In the genomic region with DNA sequence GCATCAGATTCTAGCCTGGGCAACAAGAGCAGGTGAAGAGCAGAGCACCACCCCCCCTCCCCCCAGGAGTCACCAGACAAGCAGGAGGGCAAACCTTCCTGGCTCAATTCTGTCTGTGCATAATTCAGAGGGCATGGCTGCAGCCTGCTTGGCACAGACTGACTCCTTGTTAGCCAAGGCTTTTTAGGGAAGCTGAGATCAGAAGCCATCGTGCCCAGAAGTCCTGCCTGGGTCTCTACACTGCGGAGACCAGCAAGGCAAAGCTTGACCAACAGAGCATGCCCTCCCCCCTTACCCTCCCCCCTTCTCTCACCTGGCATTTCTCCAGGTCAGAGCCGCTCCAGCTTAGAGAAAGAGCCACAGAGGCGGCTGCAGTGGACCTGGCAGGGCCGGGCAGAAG, we compare ENCODE assay signal across 15 mouse cellular contexts. TPM values are rescaled to one million over a fixed set of nuclear protein-coding genes. Genes with fewer than 3 reads are reported as not detected.
A peak's percentile ranks its signal among the peaks of the same experiment; 100 is the strongest.
DNase-seq lines count a peak whose midpoint lies in the region; ATAC-seq and TF ChIP-seq lines count a peak whose summit lies in the region.
"Had no signal": no experiment of that assay in that cellular context is flagged by ENCODE, and none has a peak within 500 bp of the region (broad histone marks: within the 10 kb centered on the region; RNA-seq: fewer than 3 reads in every experiment).

No protein-coding gene starts in this region.

- H3K27me3 ChIP-seq in kidney, embryonic 16.5 days (ENCODE audit: insufficient read depth, low read length) = no peaks in the 10 kb centered on the region
- H3K27me3 ChIP-seq in thymus, adult 2 months (ENCODE audit: control insufficient read depth, insufficient read depth, low read length) = no peaks in the 10 kb centered on the region
- H3K27me3 ChIP-seq: embryonic facial prominence, embryonic 15.5 days; forebrain, embryonic 15.5 days; hindbrain, embryonic 13.5 days; neural tube, embryonic 12.5 days had no signal

- WGBS in kidney, embryonic 16.5 days = 79% methylated on average over 5 of the region's 5 CpGs
- 97% methylated on average over 5 of the region's 5 CpGs for WGBS in thymus, adult 2 months

- ATAC-seq in kidney, embryonic 16.5 days (ENCODE audit: low FRiP score, low TSS enrichment) = 0 out of 2 replicates have a peak, but pooled peaks have one; percentile 32
- ATAC-seq: forebrain, embryonic 15.5 days had no signal

- H3K36me3 ChIP-seq in kidney, embryonic 16.5 days (ENCODE audit: insufficient read depth, low read length) = peaks cover 82% of the 10 kb centered on the region
- 0 out of 2 replicates have a peak, but pooled peaks cover 3% of the 10 kb centered on the region for H3K36me3 ChIP-seq in thymus, adult 2 months (ENCODE audit: control insufficient read depth, insufficient read depth, low read length)

- no peak for TF ChIP-seq POLR2A in thymus, adult 2 months (IDR thresholded peaks at IDR 0.05; ENCODE audit: control insufficient read depth, extremely low read depth, insufficient read depth, low read length, poor library complexity)

- no peaks in the 10 kb centered on the region for H3K9me3 ChIP-seq in kidney, embryonic 16.5 days (ENCODE audit: low read length)
- H3K9me3 ChIP-seq: embryonic facial prominence, embryonic 15.5 days; forebrain, embryonic 15.5 days; hindbrain, embryonic 13.5 days; neural tube, embryonic 12.5 days had no signal

- no peak overlapping the region for H3K4me2 ChIP-seq in kidney, embryonic 16.5 days (replicated peaks; ENCODE audit: low read depth, low read length)
- H3K4me2 ChIP-seq: embryonic facial prominence, embryonic 15.5 days; forebrain, embryonic 15.5 days; hindbrain, embryonic 13.5 days; neural tube, embryonic 12.5 days had no signal

- no peaks in the 10 kb centered on the region for H3K4me1 ChIP-seq in kidney, embryonic 16.5 days (ENCODE audit: insufficient read depth, low read length)
- H3K4me1 ChIP-seq in thymus, adult 2 months (replicated peaks; ENCODE audit: control insufficient read depth, insufficient read depth, low read length) = no peaks in the 10 kb centered on the region
- H3K4me1 ChIP-seq: embryonic facial prominence, embryonic 15.5 days; forebrain, embryonic 15.5 days; hindbrain, embryonic 13.5 days; neural tube, embryonic 12.5 days had no signal

- H3K4me3 ChIP-seq in kidney, embryonic 16.5 days (ENCODE audit: low read length) = no peak overlapping the region
- no peak overlapping the region for H3K4me3 ChIP-seq in thymus, adult 2 months (ENCODE audit: control insufficient read depth, insufficient read depth, low read length)
- H3K4me3 ChIP-seq: embryonic facial prominence, embryonic 15.5 days; forebrain, embryonic 15.5 days; hindbrain, embryonic 13.5 days; neural tube, embryonic 12.5 days had no signal

- TF ChIP-seq CTCF in thymus, adult 2 months (IDR thresholded peaks at IDR 0.05; ENCODE audit: borderline replicate concordance, control insufficient read depth, extremely low read depth, insufficient read depth, low read length, poor library complexity) = no peak

- peak; percentile 53 for DNase-seq in gastrocnemius, postnatal 14 days
- DNase-seq in gastrocnemius, postnatal 4 days (ENCODE audit: low spot score in 2 of 2) = no peak
- peak; percentile 53 for DNase-seq in Muller cell, postnatal 12 days (ENCODE audit: inconsistent ontology term)
- peak; percentile 87 for DNase-seq in cerebellum, adult 9-11 months
- DNase-seq in thymus, adult 2 months = no peak
- DNase-seq in right cerebral cortex, postnatal 14 days = no peak
- no peak for DNase-seq in left cerebral cortex, adult 9 months (ENCODE audit: low spot score in 2 of 2)
- DNase-seq: adrenal gland, postnatal 36 days; lung, postnatal 10 days; midbrain, embryonic 14.5 days had no signal

- no peak overlapping the region for H3K27ac ChIP-seq in kidney, embryonic 16.5 days (ENCODE audit: low read length)
- no peak overlapping the region for H3K27ac ChIP-seq in thymus, adult 2 months (ENCODE audit: control insufficient read depth, insufficient read depth, low read length)
- H3K27ac ChIP-seq: embryonic facial prominence, embryonic 15.5 days; forebrain, embryonic 15.5 days; hindbrain, embryonic 13.5 days; neural tube, embryonic 12.5 days had no signal

- no peak overlapping the region for H3K9ac ChIP-seq in kidney, embryonic 16.5 days (replicated peaks; ENCODE audit: low read length)
- H3K9ac ChIP-seq: embryonic facial prominence, embryonic 15.5 days; forebrain, embryonic 15.5 days; hindbrain, embryonic 13.5 days; neural tube, embryonic 12.5 days had no signal

- intact Hi-C loops in gastrocnemius, postnatal 14 days (cut with DNase I; ENCODE audit: low total_unique reads) = no loop called here

RNA-seq across cellular contexts. Expression of a gene that starts 11.4 kb away (rescaled TPM):
- 10 to 100 TPM in 1 of 2 experiments, 1 to 10 TPM in 1; 9.5 to 11.8 TPM for total RNA-seq in gastrocnemius, postnatal 14 days (2021)
- 10 to 100 TPM; 17.9 to 21.6 TPM for total RNA-seq in gastrocnemius, postnatal 4 days (2021)
- 69.2 and 69.6 TPM in 2 replicates for polyA plus RNA-seq in kidney, embryonic 16.5 days (2015; fragmentation: Nextera tagmentation; extraction: Ambion mirVana)
- 43.8 and 47.8 TPM in 2 replicates for polyA plus RNA-seq in thymus, adult 2 months (2012; rRNA removed)

RNA-seq across cellular contexts. Expression of a gene that starts 12.6 kb away (rescaled TPM):
- 10 to 100 TPM; 20.1 to 25.5 TPM for total RNA-seq in gastrocnemius, postnatal 14 days (2021)
- 100 to 1,000 TPM; 100 to 101 TPM for total RNA-seq in gastrocnemius, postnatal 4 days (2021)
- polyA plus RNA-seq in kidney, embryonic 16.5 days (2015; fragmentation: Nextera tagmentation; extraction: Ambion mirVana) = 62.2 and 68.2 TPM in 2 replicates
- polyA plus RNA-seq in thymus, adult 2 months (2012; rRNA removed) = 47.9 and 50.1 TPM in 2 replicates

RNA-seq across cellular contexts. Expression of a gene that starts 15.9 kb away (rescaled TPM):
- total RNA-seq in gastrocnemius, postnatal 14 days (2021) = 10 to 100 TPM; 46.2 to 57.6 TPM
- total RNA-seq in gastrocnemius, postnatal 4 days (2021) = 10 to 100 TPM; 72.3 to 75.8 TPM
- polyA plus RNA-seq in kidney, embryonic 16.5 days (2015; fragmentation: Nextera tagmentation; extraction: Ambion mirVana) = 162 and 172 TPM in 2 replicates
- 47.8 and 55.7 TPM in 2 replicates for polyA plus RNA-seq in thymus, adult 2 months (2012; rRNA removed)

RNA-seq across cellular contexts. Expression of a gene that starts 16.7 kb away (rescaled TPM):
- total RNA-seq in gastrocnemius, postnatal 14 days (2021) = 100 to 1,000 TPM; 102 to 107 TPM
- 100 to 1,000 TPM; 104 to 107 TPM for total RNA-seq in gastrocnemius, postnatal 4 days (2021)
- polyA plus RNA-seq in kidney, embryonic 16.5 days (2015; fragmentation: Nextera tagmentation; extraction: Ambion mirVana) = 118 and 123 TPM in 2 replicates
- polyA plus RNA-seq in thymus, adult 2 months (2012; rRNA removed) = 68.3 and 91.0 TPM in 2 replicates

RNA-seq across cellular contexts. Expression of a gene that starts 16.9 kb away (rescaled TPM):
- total RNA-seq in gastrocnemius, postnatal 14 days (2021) = 10 to 100 TPM; 13.7 to 14.9 TPM
- 10 to 100 TPM; 21.6 to 24.1 TPM for total RNA-seq in gastrocnemius, postnatal 4 days (2021)
- 49.7 and 58.0 TPM in 2 replicates for polyA plus RNA-seq in kidney, embryonic 16.5 days (2015; fragmentation: Nextera tagmentation; extraction: Ambion mirVana)
- 22.6 and 24.0 TPM in 2 replicates for polyA plus RNA-seq in thymus, adult 2 months (2012; rRNA removed)

Comparison
In these comparisons a context has a peak if more than half of its experiments do, and no peak if none do; other contexts are left out.
1. DNase-seq: peak in gastrocnemius, postnatal 14 days (single experiment), Muller cell, postnatal 12 days (single experiment) and cerebellum, adult 9-11 months (single experiment); none in gastrocnemius, postnatal 4 days (0 of 2), thymus, adult 2 months (single experiment), right cerebral cortex, postnatal 14 days (single experiment) and left cerebral cortex, adult 9 months (0 of 2).